Comparison of ENCODE assay signal across 19 mouse cellular contexts in the genomic region with DNA sequence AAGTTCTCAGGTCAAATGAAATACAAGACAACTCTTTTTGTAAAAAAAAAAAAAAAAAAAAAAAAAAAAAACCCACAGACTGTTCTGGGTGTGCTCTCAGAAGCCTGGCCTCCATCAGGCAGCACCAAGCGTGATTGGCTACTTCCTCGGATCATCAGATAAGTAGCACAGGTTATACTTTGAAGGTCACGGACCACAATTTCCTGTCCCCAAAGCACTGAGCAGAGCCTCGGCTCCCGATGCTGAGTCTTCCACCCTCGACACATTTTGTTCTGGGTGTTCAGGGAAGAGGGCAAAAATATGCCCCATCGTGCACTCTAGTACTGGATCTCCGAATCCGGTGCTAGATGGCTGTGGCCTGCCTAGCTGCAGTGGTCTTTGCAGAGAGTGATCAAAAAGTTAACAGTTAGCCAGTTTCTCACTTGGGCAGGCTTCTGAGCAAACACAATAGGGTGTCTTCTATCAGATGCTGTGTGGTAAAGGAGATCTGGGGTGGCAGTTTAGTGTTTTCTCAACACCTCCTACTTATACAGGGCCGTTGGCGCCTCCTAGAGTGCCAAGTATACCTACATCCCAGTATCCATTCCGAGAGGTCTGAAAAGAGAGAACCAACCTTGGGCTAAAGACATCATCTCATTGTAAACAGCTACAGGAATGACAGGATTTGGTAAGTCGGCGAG.
DNase-seq lines count a peak whose midpoint lies in the region; ATAC-seq lines count a peak whose summit lies in the region.
"Had no signal": no experiment of that assay in that cellular context is flagged by ENCODE, and none has a peak within 500 bp of the region (broad histone marks: within the 10 kb centered on the region; RNA-seq: fewer than 3 reads in every experiment).

No protein-coding gene starts in this region.

- WGBS in heart, embryonic 16.5 days, result 78% methylated on average over 14 of the region's 14 CpGs
- 83% methylated on average over 14 of the region's 14 CpGs for WGBS in heart, embryonic 12.5 days
- WGBS in hindbrain, embryonic 14.5 days, result 95% methylated on average over 14 of the region's 14 CpGs

- no peak overlapping the region for H3K4me2 ChIP-seq in heart, embryonic 16.5 days (ENCODE audit: low read depth, low read length)
- H3K4me2 ChIP-seq in heart, embryonic 12.5 days, result no peak overlapping the region
- no peak overlapping the region for H3K4me2 ChIP-seq in hindbrain, embryonic 14.5 days (replicated peaks)
- H3K4me2 ChIP-seq: embryonic facial prominence, embryonic 15.5 days; forebrain, embryonic 12.5 days; limb, embryonic 13.5 days; midbrain, embryonic 15.5 days; neural tube, embryonic 13.5 days had no signal

- H3K4me1 ChIP-seq in heart, embryonic 16.5 days (ENCODE audit: control insufficient read depth, insufficient read depth, low read length), result no peaks in the 10 kb centered on the region
- no peaks in the 10 kb centered on the region for H3K4me1 ChIP-seq in heart, embryonic 12.5 days (replicated peaks)
- H3K4me1 ChIP-seq in hindbrain, embryonic 14.5 days (replicated peaks; ENCODE audit: control insufficient read depth, insufficient read depth, low read length), result 0 out of 2 replicates have a peak, but pooled peaks cover 9% of the 10 kb centered on the region

- no peak for ATAC-seq in heart, embryonic 16.5 days (replicated peaks; ENCODE audit: extremely low read depth, insufficient read depth, low FRiP score)
- no peak for ATAC-seq in heart, embryonic 12.5 days (ENCODE audit: insufficient number of reproducible peaks, low FRiP score)
- no peak for ATAC-seq in hindbrain, embryonic 14.5 days (ENCODE audit: low FRiP score)
- ATAC-seq: hindbrain, postnatal 0 days; midbrain, embryonic 15.5 days had no signal

- DNase-seq in T-cell, adult 2 months (ENCODE audit: low spot score), result peak; percentile 88
- peak; percentile 89 for DNase-seq in naive thymus-derived CD4-positive, alpha-beta T cell, adult 2 months (ENCODE audit: low read depth)
- DNase-seq in thymus, postnatal 25 days, result peak; percentile 72
- no peak for DNase-seq in hindbrain, embryonic 14.5 days (ENCODE audit: low spot score)
- DNase-seq in layer of hippocampus, postnatal 36 days, result no peak
- DNase-seq in testis, postnatal 14 days (ENCODE audit: low spot score), result no peak
- DNase-seq: adrenal gland, postnatal 10 days; cerebellum, adult 2 months; lung, postnatal 4 days; right cerebral cortex, postnatal 4 days had no signal

- no peak overlapping the region for H3K4me3 ChIP-seq in heart, embryonic 16.5 days (ENCODE audit: low read length)
- no peak overlapping the region for H3K4me3 ChIP-seq in heart, embryonic 12.5 days
- no peak overlapping the region for H3K4me3 ChIP-seq in hindbrain, embryonic 14.5 days (replicated peaks; ENCODE audit: low read length)
- H3K4me3 ChIP-seq: embryonic facial prominence, embryonic 15.5 days; forebrain, embryonic 12.5 days; layer of hippocampus, adult 2 months; limb, embryonic 13.5 days; midbrain, embryonic 15.5 days; neural tube, embryonic 13.5 days had no signal

- no peaks in the 10 kb centered on the region for H3K27me3 ChIP-seq in heart, embryonic 16.5 days (ENCODE audit: control insufficient read depth, insufficient read depth, low read length)
- no peaks in the 10 kb centered on the region for H3K27me3 ChIP-seq in heart, embryonic 12.5 days (replicated peaks)
- H3K27me3 ChIP-seq in hindbrain, embryonic 14.5 days (ENCODE audit: control insufficient read depth, insufficient read depth, low read length), result no peaks in the 10 kb centered on the region
- H3K27me3 ChIP-seq: embryonic facial prominence, embryonic 15.5 days; forebrain, embryonic 12.5 days; midbrain, embryonic 15.5 days; neural tube, embryonic 13.5 days had no signal

- no peak overlapping the region for H3K9ac ChIP-seq in heart, embryonic 16.5 days (ENCODE audit: low read length)
- no peak overlapping the region for H3K9ac ChIP-seq in heart, embryonic 12.5 days
- no peak overlapping the region for H3K9ac ChIP-seq in hindbrain, embryonic 14.5 days
- H3K9ac ChIP-seq: embryonic facial prominence, embryonic 15.5 days; forebrain, embryonic 12.5 days; limb, embryonic 13.5 days; midbrain, embryonic 15.5 days; neural tube, embryonic 13.5 days had no signal

- H3K27ac ChIP-seq in heart, embryonic 16.5 days (ENCODE audit: low read length), result peak overlapping the region; percentile 51; the same call in 1 of the 2 replicates
- H3K27ac ChIP-seq in heart, embryonic 12.5 days (ENCODE audit: poor library complexity, severe bottlenecking), result no peak overlapping the region
- H3K27ac ChIP-seq in hindbrain, embryonic 14.5 days, result no peak overlapping the region
- H3K27ac ChIP-seq: embryonic facial prominence, embryonic 15.5 days; forebrain, embryonic 12.5 days; hindbrain, postnatal 0 days; layer of hippocampus, adult 2 months; limb, embryonic 13.5 days; midbrain, embryonic 15.5 days; neural tube, embryonic 13.5 days had no signal

- H3K36me3 ChIP-seq in heart, embryonic 16.5 days (ENCODE audit: control insufficient read depth, insufficient read depth), result peaks cover 28% of the 10 kb centered on the region
- H3K36me3 ChIP-seq in heart, embryonic 12.5 days, result peaks cover 38% of the 10 kb centered on the region
- peaks cover 21% of the 10 kb centered on the region for H3K36me3 ChIP-seq in hindbrain, embryonic 14.5 days (replicated peaks; ENCODE audit: control insufficient read depth, insufficient read depth)

- no peaks in the 10 kb centered on the region for H3K9me3 ChIP-seq in heart, embryonic 16.5 days (replicated peaks; ENCODE audit: control insufficient read depth, low read length)
- H3K9me3 ChIP-seq in heart, embryonic 12.5 days (replicated peaks), result no peaks in the 10 kb centered on the region
- no peaks in the 10 kb centered on the region for H3K9me3 ChIP-seq in hindbrain, embryonic 14.5 days (ENCODE audit: control insufficient read depth, low read length)
- H3K9me3 ChIP-seq: embryonic facial prominence, embryonic 15.5 days; forebrain, embryonic 12.5 days; limb, embryonic 13.5 days; midbrain, embryonic 15.5 days; neural tube, embryonic 13.5 days had no signal

Comparison
In these comparisons a context has a peak if more than half of its experiments do, and no peak if none do; other contexts are left out.
1. DNase-seq: peak in T-cell, adult 2 months (single experiment), naive thymus-derived CD4-positive, alpha-beta T cell, adult 2 months (single experiment) and thymus, postnatal 25 days (single experiment); none in hindbrain, embryonic 14.5 days (single experiment), layer of hippocampus, postnatal 36 days (0 of 2) and testis, postnatal 14 days (single experiment).